Mouse (Mus musculus): Measurements from ENCODE around the gene Inpp5k.

Gene Inpp5k

DNA sequence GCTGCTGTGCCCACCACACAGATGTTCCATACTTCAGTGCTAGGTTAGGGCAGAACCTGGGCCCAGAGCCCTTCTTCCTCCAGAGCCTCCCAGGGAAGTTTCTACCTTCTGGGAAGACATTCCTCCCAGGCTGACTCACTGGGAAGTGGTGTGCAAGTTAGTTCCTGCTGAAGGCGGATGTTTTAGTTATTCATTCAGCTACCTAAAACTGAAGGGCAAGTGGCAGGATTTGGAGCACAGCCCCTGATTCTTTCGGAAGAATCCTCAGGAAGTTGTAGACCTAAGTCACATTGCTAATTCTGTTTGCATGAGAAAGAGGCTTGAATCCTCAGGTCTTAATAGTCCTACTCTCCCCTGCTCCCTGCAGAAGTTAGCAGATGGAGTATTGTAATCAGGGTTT is 9.4 kb upstream of the Inpp5k start:
- DNase-seq, result no peak

DNA sequence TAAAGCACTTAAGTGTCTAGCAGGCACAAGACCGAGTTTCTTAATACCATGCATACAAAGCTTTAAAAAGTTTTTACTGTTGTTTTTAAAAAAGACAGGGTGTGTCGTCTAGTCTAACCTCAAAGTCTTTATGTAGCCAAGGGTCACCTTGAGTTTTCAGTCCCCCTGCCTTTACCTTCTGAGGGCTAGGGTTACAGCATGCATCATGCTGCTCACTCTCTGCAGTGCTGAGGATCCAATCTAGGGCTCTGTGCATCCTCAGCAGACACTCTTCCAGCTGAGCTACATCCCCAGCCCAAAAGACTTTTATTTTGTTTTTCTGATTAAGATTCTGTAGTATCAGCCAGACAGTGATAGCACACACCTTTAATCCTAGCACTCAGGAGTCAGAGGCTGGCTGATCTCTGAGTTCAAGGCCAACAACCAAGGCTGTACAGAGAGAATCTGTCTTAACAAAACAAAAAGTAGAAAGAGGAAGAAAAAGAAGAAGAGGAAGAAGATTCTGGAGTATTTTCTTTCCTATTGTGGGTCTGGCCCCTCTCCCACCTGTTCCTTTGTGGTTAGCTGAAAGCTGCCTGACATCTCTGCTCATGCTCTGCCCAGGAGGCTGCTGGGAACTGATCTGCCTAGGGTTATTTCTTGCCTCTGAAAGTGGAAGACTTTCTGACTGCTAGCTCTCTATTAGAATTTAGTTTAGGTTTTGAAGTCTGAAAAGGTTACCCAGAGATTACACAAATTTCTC is 8.0 kb upstream of the Inpp5k start:
- no peak for DNase-seq

DNA sequence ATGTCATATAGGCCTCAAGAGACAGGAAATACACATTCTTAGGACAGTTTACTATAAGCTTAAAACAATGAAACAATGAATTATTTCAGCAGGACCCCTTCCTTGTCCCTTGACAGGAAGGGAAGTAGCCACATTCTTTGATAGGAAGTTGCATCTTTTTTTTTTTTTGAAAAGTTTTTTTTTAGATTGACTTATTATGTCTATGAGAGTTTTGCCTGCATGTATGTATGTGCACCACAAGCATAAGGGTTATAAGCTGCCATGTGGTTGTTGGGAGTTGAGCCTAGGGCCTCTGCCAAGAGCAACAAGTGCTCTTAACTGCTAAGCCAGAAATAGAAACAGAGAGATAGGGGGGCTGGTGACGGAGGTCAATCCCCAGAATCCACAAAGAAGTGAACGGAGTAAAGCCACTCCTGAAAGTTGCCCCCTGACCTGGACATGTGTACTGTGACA is 6.7 kb upstream of the Inpp5k start:
- DNase-seq, result no peak

DNA sequence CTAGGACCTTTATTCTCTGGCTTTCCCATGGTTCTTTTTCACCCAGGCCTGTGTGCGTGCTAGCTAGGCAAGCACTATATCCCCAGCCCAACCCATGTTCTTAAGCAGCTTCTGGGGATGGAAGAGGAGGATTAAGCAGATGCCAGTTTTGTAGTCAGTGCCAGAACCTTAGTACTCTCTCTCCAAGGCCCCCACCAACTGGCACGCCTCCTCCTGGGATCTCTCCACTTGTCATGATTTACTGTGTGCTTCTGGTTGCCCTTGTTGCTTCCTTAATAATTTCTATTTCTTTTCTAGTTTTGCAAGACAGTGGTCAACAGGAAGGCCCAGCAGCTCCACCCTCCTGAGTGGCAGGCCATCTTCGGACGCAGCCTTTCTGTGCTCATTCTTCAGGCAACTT is 5.0 kb upstream of the Inpp5k start:
- no peak for DNase-seq

DNA sequence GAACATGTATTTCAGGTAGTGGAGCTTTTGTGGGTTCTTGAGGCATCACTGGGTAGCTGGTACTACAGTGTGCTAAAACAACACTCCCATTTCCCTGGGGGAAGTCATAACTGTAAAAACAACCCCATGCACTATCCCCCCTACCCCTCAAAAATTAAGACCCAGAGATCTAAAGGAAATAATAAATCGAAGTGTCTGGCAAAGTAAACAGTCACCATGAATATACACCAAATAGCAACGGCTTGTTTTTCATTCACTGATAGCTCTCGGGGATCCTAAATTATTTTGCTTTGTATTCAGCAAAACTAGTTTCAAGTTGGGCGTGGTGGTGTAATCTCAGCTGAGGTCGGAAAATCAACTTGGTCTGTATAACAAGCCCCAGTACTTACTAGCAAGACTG is 690 bp upstream of the Inpp5k start:
- no peak for DNase-seq

DNA sequence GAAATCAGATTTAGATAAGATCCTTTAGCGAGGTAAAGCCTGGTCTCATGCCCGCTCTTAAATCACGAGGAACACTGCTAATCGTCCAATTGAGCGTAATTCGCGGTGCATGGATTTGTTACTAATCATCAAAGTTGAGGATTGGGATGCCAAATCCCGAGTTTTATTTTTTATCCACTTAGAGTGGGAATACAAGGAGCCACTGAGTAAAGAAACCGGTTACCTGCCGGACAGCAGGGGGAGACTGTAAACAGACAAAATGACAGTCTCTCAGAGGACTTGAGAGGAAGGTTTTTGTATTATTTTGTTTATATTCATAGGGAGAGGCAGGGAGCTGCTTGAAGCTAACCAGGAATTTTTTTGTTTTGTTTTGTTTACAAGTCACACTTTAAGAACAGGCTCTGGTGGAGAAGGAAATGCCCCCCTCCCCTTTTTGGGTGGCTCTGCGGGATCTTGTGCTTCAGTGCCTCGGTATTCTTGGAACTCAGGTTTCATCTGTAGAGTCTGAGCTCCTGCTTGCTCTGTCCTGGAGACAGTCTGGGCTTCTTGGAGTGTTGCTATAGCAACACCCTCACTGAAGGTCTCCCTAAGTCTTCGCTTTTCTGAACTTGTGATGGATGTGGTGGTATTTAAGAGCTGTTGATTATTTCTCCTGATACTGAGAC is 905 bp downstream of the Inpp5k start:
- DNase-seq, result peak; percentile 66

DNA sequence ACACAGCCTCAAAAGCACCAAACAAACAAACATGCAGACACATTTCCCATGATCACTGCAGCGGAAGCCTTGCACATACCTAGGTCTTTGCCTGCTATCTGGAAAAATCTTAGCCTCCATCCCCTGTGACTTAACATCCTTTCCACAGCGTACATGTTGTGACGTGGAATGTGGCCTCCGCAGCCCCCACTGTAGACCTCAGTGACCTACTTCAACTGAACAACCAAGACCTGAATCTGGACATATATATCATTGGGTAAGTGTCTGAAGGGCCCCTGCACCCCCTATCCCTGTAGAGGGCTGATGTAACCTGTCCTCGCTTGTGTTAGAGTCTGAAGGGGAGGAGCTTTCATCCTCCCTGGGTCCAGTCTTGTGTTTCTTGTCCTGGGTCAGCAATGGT is 2.1 kb downstream of the Inpp5k start:
- no peak for DNase-seq

DNA sequence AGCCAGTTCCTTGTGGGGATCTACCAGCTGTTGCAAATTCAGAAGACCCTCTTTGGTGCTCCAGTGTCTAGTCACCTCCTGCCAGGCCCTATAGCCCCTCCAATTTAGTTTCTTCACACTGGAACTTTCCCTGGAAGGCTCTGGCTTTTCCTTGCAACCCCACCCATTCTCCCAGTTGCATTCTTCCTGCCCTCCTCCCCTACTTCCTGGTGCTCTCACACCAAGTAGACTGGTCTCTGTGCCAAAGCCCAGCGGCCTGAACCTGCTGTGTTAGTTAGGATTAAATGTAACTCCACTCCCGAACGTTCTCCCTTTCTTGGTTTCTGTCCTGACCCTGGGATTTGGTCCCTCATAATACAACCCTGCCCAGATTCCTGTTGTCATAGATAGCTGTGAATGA is 4.0 kb downstream of the Inpp5k start:
- DNase-seq, result peak; percentile 50

DNA sequence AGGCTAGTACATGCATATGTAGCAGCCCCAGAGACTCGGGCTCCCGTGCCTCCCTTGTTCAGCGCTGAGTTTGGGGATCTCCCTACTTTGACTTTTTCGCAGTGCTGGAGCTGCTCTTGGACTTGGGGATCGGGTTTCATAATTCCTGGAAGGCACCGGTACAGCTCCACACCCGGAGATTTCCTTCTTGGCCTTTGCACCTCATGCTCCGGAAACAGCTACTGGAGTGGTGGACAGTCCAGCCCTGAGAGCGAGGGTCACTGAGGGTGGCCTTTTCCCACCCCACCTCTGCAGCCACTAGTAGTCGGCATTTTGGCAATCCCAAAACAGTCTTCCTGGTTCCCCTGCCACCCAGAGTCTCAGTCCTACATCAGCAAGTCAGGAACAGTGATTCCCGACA is 4.5 kb downstream of the Inpp5k start:
- DNase-seq, result no peak

DNA sequence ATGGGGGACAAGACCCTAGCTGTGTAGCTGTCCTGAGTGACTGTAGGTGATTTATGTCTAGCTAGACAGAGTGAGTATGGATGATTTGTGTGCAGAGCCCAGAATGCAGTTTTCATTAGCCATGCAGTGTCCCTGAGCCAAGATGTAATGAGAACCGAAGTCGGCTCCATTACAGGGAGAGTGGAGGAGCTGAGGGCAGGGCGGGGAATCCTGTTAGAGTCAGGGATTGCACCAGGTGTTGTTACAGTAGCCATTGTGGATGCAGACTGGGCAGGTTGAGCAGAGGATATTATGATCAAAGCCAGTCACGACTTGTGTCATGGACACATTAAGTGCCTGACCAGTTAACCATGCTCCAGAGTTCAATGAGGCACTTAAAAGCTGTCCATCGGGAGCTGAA is 12.5 kb downstream of the Inpp5k start:
- DNase-seq, result no peak

DNA sequence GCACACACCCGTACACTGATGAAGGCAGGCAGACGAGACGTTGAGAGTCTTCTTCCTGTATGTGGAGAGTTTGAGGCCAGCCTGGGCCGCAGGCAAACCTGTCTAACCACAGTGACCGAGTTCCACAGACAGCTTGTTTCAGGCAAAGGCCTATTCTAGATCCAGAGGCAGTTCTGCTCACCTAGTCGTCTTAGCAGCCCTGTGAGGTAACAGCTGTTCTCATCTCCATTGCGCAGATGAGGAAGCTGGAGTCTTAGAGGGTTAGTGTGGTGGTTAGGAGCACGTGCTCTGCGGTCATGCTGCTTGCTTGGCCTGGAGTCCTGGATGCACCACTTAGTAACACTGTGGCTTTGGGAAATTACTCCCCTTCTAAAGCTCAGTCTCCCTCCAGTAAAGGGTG is 13.9 kb downstream of the Inpp5k start:
- DNase-seq, result no peak

DNA sequence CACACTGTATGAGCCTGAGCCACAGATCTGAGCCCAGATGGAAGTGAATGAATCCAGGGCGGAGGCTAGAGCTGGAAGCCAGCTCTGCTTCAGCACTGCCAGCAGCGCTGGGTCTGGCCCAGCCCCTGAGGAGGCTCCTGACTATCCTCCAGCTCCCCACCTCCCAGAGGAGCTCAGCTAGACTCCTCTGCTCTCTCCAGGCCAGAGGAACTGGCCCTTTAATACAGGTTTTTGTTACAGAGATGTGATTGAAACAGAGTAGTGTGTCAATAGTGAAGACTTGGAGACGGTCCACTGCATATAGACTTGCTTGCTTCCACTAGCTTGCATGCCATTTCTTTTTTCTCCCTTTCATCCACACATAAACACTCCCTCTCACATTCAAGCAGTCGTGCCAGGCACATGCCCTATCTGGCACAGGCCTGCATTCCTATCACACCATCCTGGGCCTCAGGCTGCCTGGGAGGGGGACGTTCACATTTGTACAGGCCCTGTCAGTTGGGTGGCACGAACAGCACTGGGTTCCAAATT is 17.0 kb downstream of the Inpp5k start:
- peak; percentile 35 for DNase-seq

DNA sequence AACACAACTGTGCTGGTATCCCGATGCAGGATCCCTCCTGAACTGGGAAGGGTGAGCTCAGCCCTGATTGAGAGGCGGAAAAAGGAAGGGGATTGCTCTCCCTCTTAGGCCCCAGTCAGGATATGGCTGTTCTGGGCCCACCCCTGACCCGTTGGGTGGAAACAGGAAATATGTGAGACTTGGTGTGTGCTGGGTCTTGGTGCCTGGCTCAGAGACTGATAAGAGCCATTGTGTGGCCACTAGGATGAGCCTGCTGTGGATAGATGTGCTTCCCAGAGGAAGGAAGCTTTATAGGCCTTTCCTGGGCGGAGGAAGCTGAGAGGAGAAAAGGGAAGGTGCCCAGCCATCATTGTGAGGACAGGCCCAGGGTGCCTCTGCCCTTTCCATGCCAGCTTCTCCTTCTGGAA is 18.4 kb downstream of the Inpp5k start:
- DNase-seq, result peak; percentile 76

DNA sequence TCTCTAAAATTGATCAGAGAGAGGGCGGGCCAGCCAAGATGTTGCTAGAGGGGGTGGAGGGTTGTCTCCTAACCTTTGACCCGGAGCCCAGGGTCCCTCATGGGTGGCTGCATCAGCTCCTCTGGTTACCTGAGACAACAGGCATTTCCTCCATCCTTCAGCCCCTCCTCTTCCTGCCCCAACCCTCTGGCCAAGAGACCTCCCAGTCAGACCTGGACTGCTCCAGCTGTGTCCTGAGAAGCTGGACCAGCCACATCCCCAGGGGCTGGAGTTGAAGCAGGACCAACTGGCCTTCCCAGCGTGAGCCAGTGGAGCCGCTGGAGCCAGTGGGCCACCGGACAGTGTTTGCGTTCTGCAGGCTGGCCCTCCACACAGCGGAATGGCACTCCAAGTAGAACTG is 19.5 kb downstream of the Inpp5k start, which contains the start of gene Myo1c:
Myo1c (plus strand) TSS at position 194 of the 400 bp plus-strand sequence.
- no peak for DNase-seq

DNA sequence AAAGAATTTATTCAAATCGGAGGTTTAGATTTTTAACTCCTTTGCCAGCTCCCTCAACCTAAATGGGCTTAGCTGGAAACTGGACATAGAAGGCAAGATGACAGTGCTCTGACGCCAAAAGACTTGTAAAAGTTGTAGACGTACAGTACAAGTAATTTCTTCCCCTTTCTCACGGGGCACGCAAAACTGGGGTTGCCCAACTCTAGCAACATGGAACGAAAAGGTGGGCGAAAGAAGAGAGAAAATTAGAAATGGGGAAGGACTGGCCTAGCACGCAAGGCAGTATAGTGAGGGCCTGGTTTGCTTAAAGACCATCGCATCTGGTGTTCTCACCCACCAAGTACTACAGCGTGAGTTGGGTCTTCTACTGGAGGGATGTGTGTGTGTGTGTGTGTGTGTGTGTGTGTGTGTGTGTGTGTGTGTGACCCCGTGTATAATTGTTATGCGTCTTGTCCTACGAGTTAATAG is 20.2 kb downstream of the Inpp5k start:
- no peak for DNase-seq

DNA sequence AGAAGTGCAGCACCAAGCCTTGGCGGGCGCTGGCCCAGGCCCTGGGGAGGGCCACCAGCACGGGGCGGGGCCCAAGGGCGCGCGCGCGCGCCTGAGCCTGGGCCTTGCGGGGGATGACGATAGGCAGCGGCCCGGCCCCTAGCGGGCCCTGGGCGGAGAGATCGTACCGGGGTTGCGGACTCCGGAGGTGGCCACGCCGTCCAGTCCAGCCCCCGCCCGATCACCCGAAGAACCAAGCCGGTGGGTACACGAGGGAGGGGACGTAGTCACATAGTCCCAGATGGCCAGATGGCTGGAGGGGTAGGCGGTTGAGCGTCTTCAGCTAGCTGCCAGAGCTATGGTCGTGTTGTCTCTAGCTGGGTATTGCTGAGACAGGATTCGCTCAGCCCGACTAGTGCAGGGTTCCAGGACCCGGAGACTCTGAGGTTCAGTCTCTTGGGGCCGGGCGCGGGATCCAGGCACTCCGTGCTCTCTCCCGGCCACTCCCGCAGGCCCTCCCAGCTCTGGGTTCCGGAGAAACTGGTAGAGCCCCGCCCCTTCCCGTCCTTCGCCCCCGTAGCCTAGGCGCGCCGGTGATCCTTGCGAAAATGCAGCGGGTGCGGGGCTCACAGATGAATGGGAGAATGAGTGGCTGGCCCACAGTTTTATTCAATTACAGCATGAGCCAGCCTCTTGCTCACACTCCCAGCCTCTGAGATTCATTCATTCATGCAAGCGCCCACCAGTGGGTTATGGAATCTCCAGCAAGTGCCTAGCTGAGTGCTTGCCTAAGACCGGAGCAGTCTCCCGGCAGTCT is 20.8 kb downstream of the Inpp5k start:
- DNase-seq, result peak; percentile 92

DNA sequence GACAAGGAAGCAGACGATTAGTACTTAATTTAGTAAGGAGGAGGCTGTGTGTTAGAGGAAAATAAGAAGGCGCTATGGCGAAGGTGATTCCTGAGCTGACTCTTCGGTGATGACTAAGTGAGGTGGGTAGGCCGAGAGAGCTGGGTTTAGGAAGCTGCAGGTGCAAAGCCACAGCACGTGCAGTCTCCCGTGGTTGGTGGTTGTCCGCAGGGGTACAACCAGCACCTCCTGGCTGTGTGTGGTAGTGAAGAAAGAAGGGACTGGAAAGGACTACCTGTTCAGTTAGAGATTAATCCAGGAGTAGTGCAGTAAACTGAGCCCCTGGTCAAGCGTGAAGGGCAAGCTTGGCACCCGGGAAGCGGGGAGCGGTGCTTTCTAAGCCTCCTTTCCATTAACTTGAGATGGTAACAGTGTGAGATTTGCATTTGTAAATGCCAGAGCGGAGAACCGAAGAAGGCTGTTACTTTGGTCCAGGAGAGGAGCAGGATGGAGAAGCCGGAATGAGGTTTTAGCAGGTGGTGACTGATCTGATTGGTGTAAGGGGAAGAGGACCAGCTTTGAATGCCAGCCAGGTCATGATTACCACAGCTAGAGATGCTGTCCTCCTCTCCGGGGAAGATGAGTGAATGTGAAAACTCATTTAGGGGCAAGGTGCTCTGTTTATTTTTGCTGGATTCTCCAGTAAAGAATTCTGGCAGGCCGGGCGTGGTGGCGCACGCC is 21.6 kb downstream of the Inpp5k start:
- no peak for DNase-seq

DNA sequence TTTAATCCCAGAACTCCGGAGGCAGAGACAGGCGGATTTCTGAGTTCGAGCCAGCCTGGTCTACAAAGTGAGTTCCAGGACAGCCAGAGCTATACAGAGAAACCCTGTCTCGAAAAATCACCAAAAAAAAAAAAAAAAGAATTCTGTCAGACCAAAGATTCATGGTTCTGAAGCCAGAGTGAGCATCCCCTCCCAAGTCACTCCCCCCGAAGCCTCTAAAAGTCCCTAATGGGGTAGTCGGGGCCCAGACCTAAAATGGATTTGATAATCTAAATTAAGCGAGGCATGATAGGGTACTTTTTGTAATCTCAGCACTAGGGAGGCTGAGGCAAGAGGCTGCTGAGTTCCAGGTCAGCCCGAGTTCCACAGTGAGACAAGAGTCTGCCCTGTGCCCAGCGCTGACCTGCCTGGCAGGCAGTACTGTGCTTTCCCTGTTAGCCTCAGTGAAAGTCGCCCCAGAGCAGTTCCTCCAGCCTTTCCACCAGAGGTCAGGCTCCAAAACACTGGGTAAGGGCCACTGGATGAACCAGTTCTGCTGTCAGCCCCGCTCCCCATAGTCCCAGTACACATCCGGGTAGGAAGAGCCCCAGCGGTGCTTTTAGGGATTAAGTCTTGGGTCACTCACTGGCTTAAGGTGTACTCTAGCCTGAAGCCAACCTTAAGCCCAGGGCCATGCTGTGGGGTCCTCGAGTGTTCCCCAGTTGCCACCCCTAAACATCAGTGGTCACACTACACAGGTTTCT is 22.3 kb downstream of the Inpp5k start:
- DNase-seq, result peak; percentile 64

DNA sequence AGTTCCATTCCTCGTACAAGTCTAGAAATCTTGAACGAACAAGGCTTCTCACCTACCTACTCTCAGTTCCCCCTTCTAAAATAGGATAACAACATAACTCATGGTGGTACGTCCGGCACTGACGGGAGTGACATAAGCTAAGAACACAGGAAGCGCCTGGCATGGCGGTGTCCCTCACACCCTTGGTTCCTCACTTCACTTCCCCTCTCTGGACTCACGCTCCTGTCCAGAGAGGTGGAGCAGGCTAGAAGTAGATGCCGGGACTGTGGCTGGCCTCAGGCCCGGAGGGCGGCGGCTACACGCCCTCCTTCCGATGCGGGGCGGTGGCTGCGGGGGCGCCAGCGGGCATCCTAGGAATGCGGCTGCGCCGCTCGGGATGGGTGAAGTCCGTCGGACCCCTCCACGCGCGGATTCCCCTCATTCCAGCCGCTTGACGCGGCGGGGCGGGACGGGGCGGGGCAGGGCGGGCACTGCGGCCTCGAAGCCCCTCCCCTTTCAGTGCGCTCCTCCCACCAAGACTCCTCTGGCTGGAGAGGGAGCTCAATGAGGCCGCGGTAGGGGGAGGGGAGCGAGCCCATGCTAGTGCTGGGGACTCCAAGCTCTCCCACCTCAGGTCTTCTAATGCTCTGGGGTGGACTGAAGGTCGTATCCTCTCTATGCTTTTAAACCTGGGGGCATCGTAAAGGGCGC is 23.1 kb downstream of the Inpp5k start:
- DNase-seq, result peak; percentile 93

DNA sequence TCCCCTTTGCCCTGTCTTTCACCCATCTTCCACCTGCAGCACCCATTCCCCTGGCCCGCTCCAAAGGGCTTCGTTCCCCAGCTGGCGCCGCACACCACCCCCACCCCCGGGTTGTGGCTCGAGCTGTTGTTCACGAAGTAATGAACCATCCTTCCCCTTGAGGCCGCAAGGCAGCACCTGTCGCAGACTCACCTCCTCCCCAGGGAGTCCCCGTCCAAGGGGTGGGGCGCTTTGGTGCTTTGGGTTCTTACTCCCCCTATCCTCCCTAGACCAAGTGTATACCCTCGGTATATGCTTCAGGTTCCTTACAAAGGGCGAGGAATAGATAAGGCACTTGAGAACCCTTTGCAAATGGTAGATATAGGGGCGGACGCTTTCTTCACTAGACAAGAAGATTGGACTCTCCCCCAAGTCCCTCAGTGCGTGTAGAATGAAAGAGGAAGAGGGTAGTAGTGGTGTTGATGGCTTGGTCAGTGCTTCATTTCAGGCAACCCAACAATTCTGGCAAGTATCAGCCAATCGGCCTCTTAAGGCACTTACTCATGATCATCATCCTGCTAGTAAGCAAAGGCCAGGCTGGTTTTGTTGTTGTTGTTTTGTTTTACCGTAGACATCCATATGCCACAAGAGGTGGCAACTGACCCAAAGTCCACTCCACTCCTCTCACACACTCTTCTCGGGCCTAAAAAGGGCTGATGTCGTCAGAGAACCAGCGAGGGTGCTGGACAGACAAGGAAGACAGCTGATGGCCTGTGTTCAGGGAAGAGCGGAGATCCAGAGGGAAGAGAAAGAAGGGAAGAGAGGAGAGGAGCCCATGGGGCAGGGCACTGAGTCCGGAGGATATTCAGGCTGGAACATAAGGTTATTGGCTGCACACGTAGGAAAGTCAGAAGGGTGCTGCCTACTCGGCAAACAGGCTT is 23.9 kb downstream of the Inpp5k start:
- DNase-seq, result peak; percentile 63
